Mouse (Mus musculus): ENCODE measurements around the gene Rita1.

- no peak for TF ChIP-seq CTCF (IDR thresholded peaks at IDR 0.05; ENCODE audit: low read depth, low read length)
- TF ChIP-seq GATA1 (IDR thresholded peaks at IDR 0.05; ENCODE audit: borderline replicate concordance, low read length): no peak
- no peak for TF ChIP-seq GATA2 (IDR thresholded peaks at IDR 0.05; ENCODE audit: borderline replicate concordance, low read depth, low read length)
- no peak for TF ChIP-seq POLR2AphosphoS5 (IDR thresholded peaks at IDR 0.05; ENCODE audit: insufficient replicate concordance, low read depth, low read length)
- no peak for TF ChIP-seq TAL1 (conservative IDR thresholded peaks at IDR 0.05; ENCODE audit: low read depth, low read length)
Measured at GRCm38 (mm10) chr5:120647361-120647760, 35.0 kb upstream of the Rita1 start.

Measured in G1E (cell line).